Comparison of ENCODE assay signal across 12 mouse cellular contexts in genomic region chr8:125723437-125723836, GRCm38 (mm10).
"Had no signal": no experiment of that assay in that cellular context is flagged by ENCODE, and none has a peak within 500 bp of the region (broad histone marks: within the 10 kb centered on the region; RNA-seq: fewer than 3 reads in every experiment).

No protein-coding gene starts in this region.

- H3K9ac ChIP-seq: limb, embryonic 12.5 days; liver, embryonic 14.5 days; midbrain, embryonic 13.5 days; neural tube, embryonic 12.5 days; stomach, embryonic 15.5 days had no signal

- H3K4me1 ChIP-seq: midbrain, embryonic 13.5 days; neural tube, embryonic 12.5 days had no signal

- DNase-seq: layer of hippocampus, adult 9-11 months; layer of hippocampus, postnatal 36 days; lung, adult 18-20 months; retina, postnatal 1 day; right cerebral cortex, postnatal 4 days; thymus, adult 18-20 months; thymus, postnatal 14 days had no signal

- H3K27me3 ChIP-seq: limb, embryonic 12.5 days; midbrain, embryonic 13.5 days; neural tube, embryonic 12.5 days; stomach, embryonic 15.5 days had no signal

- H3K9me3 ChIP-seq: limb, embryonic 12.5 days; midbrain, embryonic 13.5 days; neural tube, embryonic 12.5 days; stomach, embryonic 15.5 days had no signal

- H3K36me3 ChIP-seq: limb, embryonic 12.5 days; midbrain, embryonic 13.5 days; neural tube, embryonic 12.5 days; stomach, embryonic 15.5 days had no signal

- H3K4me2 ChIP-seq: limb, embryonic 12.5 days; midbrain, embryonic 13.5 days; neural tube, embryonic 12.5 days; stomach, embryonic 15.5 days had no signal

- H3K4me3 ChIP-seq: limb, embryonic 12.5 days; midbrain, embryonic 13.5 days; neural tube, embryonic 12.5 days; stomach, embryonic 15.5 days had no signal

- H3K27ac ChIP-seq: limb, embryonic 12.5 days; liver, embryonic 14.5 days; midbrain, embryonic 13.5 days; neural tube, embryonic 12.5 days; stomach, embryonic 15.5 days had no signal

- ATAC-seq: midbrain, embryonic 13.5 days had no signal
